Mouse (Mus musculus): Measurements from ENCODE around the gene Ncam2.

DNA sequence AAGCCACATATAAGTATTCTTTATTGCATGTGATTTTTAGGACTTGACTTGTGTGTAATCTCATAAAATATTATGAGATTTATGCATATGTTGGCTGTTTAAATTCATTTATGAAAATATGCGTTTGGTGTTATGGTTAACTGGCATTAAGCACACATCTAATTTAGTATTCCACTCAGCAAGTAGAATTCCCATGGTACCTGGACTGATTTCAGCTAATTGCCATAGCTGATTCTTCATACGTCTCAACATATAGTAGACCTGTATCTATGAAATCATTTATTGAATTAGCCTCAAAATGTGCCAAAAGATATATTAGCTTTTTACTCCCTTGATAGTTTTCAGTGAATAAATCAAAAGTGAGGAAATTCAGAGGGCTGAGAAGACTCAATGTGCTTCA, 302.1 kb downstream of the Ncam2 start:
- TF ChIP-seq CTCF (conservative IDR thresholded peaks at IDR 0.05; ENCODE audit: insufficient read depth, insufficient read length, low read depth, low read length) (no peak), POLR2A (IDR thresholded peaks at IDR 0.05; ENCODE audit: low read depth, low read length) (no peak)
